Mouse (Mus musculus) stomach, postnatal 0 days (tissue): ENCODE measurements around the gene Gm17374. TPM values are rescaled to one million over a fixed set of nuclear protein-coding genes. Genes with fewer than 3 reads are reported as not detected.
"Not testable (repeated sequence)": the region's sequence is repeated elsewhere in the genome, so short reads cannot be mapped to it uniquely, and the experiment has no call there.

Source experiments
- ATAC-seq: fragments of 200-750 bp; cut with Nextera tagmentation; 2 replicates; pipeline ENCODE4 v1.8.0; 2017; ENCODE audit not compliant: low FRiP score, low TSS enrichment
- DNase-seq: peaks from one replicate; pipeline ENCODE4 v3.0.0-alpha.2; 2016; ENCODE audit warnings: low spot score
- H3K27ac ChIP-seq: fragments of 300-500 bp; sonication (generic); replicated peaks from 2 replicates; pipeline ENCODE4 v1.5.1; 2014; ENCODE audit warnings: mild to moderate bottlenecking, control low read depth
- H3K27me3 ChIP-seq: fragments of 300-500 bp; sonication (generic); 2 replicates; pipeline ENCODE4 v1.6.1; 2014; ENCODE audit warnings: low read length; ENCODE audit not compliant: control insufficient read depth, insufficient read depth
- H3K36me3 ChIP-seq: fragments of 300-500 bp; sonication (generic); 2 replicates; pipeline ENCODE4 v1.6.1; 2014; ENCODE audit warnings: low read length, mixed read lengths; ENCODE audit not compliant: control insufficient read depth, insufficient read depth
- H3K4me1 ChIP-seq: fragments of 300-500 bp; sonication (generic); replicated peaks from 2 replicates; pipeline ENCODE4 v1.6.1; 2014; ENCODE audit warnings: antibody characterized with exemption; ENCODE audit not compliant: control insufficient read depth, insufficient read depth
- H3K4me2 ChIP-seq: fragments of 300-500 bp; sonication (generic); replicated peaks from 2 replicates; pipeline ENCODE4 v1.6.1; 2014; ENCODE audit warnings: low read depth, mild to moderate bottlenecking, control low read depth, moderate library complexity
- H3K4me3 ChIP-seq: fragments of 300-500 bp; sonication (generic); 2 replicates; pipeline ENCODE4 v1.5.1; 2014; ENCODE audit warnings: low read depth, low read length, control low read depth
- H3K9ac ChIP-seq: fragments of 300-500 bp; sonication (generic); 2 replicates; pipeline ENCODE4 v1.6.1; 2014; ENCODE audit warnings: mild to moderate bottlenecking, low read length, control low read depth, mixed read lengths
- H3K9me3 ChIP-seq: fragments of 300-500 bp; sonication (generic); 2 replicates; pipeline ENCODE4 v1.6.1; 2016; ENCODE audit warnings: low read length; ENCODE audit not compliant: control insufficient read depth
- CTCF ChIP-seq: IDR thresholded peaks from 2 replicates; pipeline ENCODE4 v1.5.1; 2016; ENCODE audit warnings: antibody characterized with exemption, low read depth, mild to moderate bottlenecking, moderate library complexity
- EP300 ChIP-seq: optimal IDR thresholded peaks from 2 replicates; pipeline ENCODE3; 2016; ENCODE audit warnings: antibody characterized with exemption
- WGBS: fragments of 180-500 bp; shearing (Covaris S2); extraction: QIAGEN DNeasy Blood & Tissue Kit; methylation state at CpG from one replicate; pipeline ENCODE4 v1.1.7; 2014; 5-methylcytosine and 5-hydroxymethylcytosine counted together
- polyA plus RNA-seq: library from polyadenylated mRNA; unstranded; fragments of >200 nt; fragmentation: Nextera tagmentation; extraction: Ambion mirVana; gene quantifications from 2 replicates; pipeline ENCODE4 v1.2.1, GENCODE M21; 2015

The Gm17374 gene
- polyA plus RNA-seq, 1 experiment from 2014 or later: not detected

- Histone ChIP-seq H3K27me3 (no peaks in the 10 kb centered on the region), H3K9ac (no peak overlapping the region), H3K4me1 (no peaks in the 10 kb centered on the region), H3K4me3 (no peak overlapping the region), H3K27ac (no peak overlapping the region), H3K4me2 (no peak overlapping the region), H3K9me3 (no peaks in the 10 kb centered on the region), H3K36me3 (peaks cover 8% of the 10 kb centered on the region)
- TF ChIP-seq EP300 (no peak), CTCF (peak; percentile 75)
- WGBS: 76% methylated on average over 3 of the region's 3 CpGs
- DNase-seq (no peak), ATAC-seq (no peak)
Measured at GRCm38 (mm10) chr2:140159186-140159730, 7.4 kb downstream of the Gm17374 start.

- Histone ChIP-seq H3K27ac (no peak overlapping the region), H3K9me3 (no peaks in the 10 kb centered on the region), H3K4me3 (no peak overlapping the region), H3K27me3 (no peaks in the 10 kb centered on the region), H3K9ac (no peak overlapping the region), H3K4me2 (no peak overlapping the region), H3K4me1 (no peaks in the 10 kb centered on the region), H3K36me3 (peaks cover 5% of the 10 kb centered on the region; the same call in 1 of the 2 replicates)
- no peak for DNase-seq
- WGBS: 83% methylated on average over 5 of the region's 5 CpGs
- no peak for TF ChIP-seq EP300
- TF ChIP-seq CTCF: no peak
- ATAC-seq: no peak
Measured at GRCm38 (mm10) chr2:140163351-140163854, 11.6 kb downstream of the Gm17374 start.

- H3K36me3 ChIP-seq: peaks cover 3% of the 10 kb centered on the region; the same call in 1 of the 2 replicates
- no peaks in the 10 kb centered on the region for H3K27me3 ChIP-seq
- H3K9me3 ChIP-seq: no peaks in the 10 kb centered on the region
- H3K27ac ChIP-seq: no peak overlapping the region
- H3K4me3 ChIP-seq: no peak overlapping the region
- no peak for TF ChIP-seq EP300
- TF ChIP-seq CTCF: no peak
- no peak overlapping the region for H3K4me2 ChIP-seq
- H3K9ac ChIP-seq: no peak overlapping the region
- WGBS: 71% methylated on average over 1 of the region's 1 CpGs
- DNase-seq: no peak
- no peaks in the 10 kb centered on the region; the same call in 1 of the 2 replicates for H3K4me1 ChIP-seq
- no peak for ATAC-seq
Measured at GRCm38 (mm10) chr2:140169057-140169456, 17.2 kb downstream of the Gm17374 start.

DNA sequence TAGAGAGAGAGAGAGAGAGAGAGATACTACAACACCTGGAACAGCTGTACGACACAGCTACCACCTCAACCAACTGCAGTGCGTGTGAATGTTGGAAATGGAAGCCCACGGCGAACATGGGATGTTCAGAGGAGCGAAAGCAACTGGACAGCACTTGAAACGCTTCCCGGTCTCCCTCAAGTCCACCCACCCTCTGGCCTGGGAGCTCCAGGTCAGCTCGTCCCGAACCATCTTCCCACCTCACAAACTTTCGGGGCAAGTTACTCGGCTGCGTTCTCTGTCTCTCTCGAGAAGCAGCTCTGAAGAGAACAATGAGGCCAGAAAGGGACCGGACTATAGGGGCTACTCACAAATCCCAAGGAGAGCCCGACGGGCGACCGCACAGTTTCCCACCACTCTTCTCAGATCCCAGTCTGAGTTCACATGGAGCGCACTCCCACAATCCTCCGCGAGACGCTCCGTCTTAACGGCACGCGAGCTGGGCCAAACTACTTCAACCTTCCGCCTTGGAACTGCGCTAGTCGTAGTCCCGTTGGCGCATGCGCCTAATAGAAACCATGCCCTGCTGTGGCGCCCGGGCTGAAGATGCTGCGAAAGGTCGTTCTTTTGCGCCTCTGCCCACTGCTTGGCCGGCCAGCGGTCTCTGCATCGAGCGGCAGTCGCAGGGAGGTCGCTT, 18.4 kb downstream of the Gm17374 start, which contains the start of the genes Esf1 and Ndufaf5:
TSS of gene Esf1 (minus strand) at position 438 of the 676 bp plus-strand sequence.
TSS of gene Ndufaf5 (plus strand) at position 523 of the 676 bp plus-strand sequence.
- Histone ChIP-seq H3K27me3 (no peaks in the 10 kb centered on the region), H3K4me1 (no peaks in the 10 kb centered on the region; the same call in 1 of the 2 replicates), H3K4me2 (peak within 1 kb of the TSS; percentile 83), H3K4me3 (peak within 1 kb of the TSS; percentile 83), H3K27ac (peak within 1 kb of the TSS; percentile 49), H3K9me3 (no peaks in the 10 kb centered on the region), H3K36me3 (no peaks in the 10 kb centered on the region), H3K9ac (peak within 1 kb of the TSS; percentile 85)
- DNase-seq: peak; percentile 94
- TF ChIP-seq EP300 (no peak), CTCF (no peak)
- under 1% methylated on average over 43 of the region's 43 CpGs for WGBS
- peak; percentile 99 for ATAC-seq

DNA sequence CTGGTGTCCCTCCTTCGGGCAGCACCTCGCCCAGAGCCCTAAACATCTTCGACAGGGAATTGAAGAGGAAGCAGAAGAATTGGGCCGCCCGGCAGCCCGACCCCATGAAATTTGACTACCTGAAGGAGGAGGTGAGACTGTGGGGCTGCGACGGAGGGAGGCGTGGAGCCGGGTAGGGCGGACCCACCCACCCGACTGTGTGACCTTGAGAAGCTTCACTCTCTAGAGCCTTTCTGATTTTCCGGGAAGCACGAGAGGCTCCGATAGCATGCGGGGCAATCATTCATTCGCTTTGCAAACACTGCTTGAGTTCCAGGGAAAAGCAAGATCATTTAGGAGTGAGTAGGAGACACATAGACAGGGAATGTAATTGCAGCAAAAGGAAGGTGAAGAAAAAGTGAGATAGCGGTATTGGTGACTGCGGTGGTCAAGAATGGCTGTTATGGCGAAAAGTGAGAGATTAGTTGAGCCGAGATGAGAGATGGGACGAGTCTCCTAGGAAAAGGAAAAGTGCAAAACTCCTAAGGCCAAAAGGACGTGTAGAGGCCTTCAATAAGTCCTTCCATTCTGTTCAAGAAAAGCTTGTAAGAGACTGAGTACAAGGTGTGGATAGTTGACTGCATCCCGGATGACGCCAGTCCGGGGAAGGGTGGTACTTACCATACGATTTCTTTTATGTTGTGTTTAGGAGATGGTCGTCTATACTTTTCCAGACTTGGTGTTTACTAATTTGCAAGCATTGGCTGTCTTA, 19.1 kb downstream of the Gm17374 start:
- no peaks in the 10 kb centered on the region for H3K9me3 ChIP-seq
- ATAC-seq: peak; percentile 78
- no peak for DNase-seq
- H3K4me1 ChIP-seq: no peaks in the 10 kb centered on the region; the same call in 1 of the 2 replicates
- TF ChIP-seq EP300 (no peak), CTCF (no peak)
- 7% methylated on average over 28 of the region's 28 CpGs for WGBS
- peak overlapping the region; percentile 49 for H3K27ac ChIP-seq
- H3K36me3 ChIP-seq: no peaks in the 10 kb centered on the region
- H3K4me3 ChIP-seq: peak overlapping the region; percentile 83
- H3K4me2 ChIP-seq: peak overlapping the region; percentile 83
- H3K27me3 ChIP-seq: no peaks in the 10 kb centered on the region
- peak overlapping the region; percentile 85 for H3K9ac ChIP-seq

DNA sequence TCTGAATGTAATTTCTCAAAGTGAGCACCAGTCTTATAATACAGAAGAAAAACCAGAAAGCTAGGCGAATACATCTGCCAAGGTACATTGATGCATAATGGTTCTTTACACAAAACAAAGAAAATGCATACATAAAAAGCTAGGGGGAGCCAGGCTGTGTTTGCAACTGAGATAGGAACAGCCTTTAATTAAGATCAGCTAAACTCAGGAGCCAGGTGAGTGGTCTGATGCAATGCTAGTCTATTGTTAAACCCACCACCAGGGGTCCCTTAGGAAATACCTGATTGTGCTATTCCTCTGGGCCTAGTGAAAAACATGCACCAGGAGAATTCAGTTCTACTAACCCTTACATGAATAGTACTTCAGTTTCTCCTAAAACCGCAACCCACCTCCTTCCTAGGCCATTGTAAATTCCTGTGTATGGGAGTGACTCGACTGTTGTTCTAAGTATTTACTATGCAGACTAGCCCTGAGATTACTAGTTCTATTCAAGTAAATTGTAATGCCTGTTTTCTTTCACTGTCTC, 33.9 kb downstream of the Gm17374 start:
- not testable (repeated sequence) for H3K4me1 ChIP-seq, H3K4me2 ChIP-seq, H3K9ac ChIP-seq, DNase-seq, H3K27ac ChIP-seq, H3K27me3 ChIP-seq, H3K4me3 ChIP-seq, ATAC-seq, H3K36me3 ChIP-seq, H3K9me3 ChIP-seq
- WGBS: 94% methylated on average over 3 of the region's 3 CpGs
